Mouse (Mus musculus): Measurements from ENCODE around the gene Ralgps1.
A peak's percentile ranks its signal among the peaks of the same experiment; 100 is the strongest.
"Not testable (repeated sequence)": the region's sequence is repeated elsewhere in the genome, so short reads cannot be mapped to it uniquely, and the experiment has no call there.

Ralgps1 gene

GRCm38 (mm10) chr2:33232782-33233570 is 138.3 kb downstream of the Ralgps1 start:
- DNase-seq = no peak

- no peak for DNase-seq
These were observed 139.5 kb downstream of the Ralgps1 start for GRCm38 (mm10) chr2:33231788-33232187.

GRCm38 (mm10) chr2:33230701-33231100 is 140.6 kb downstream of the Ralgps1 start:
- DNase-seq = no peak

GRCm38 (mm10) chr2:33228551-33228950 is 142.7 kb downstream of the Ralgps1 start:
- DNase-seq = no peak

DNA sequence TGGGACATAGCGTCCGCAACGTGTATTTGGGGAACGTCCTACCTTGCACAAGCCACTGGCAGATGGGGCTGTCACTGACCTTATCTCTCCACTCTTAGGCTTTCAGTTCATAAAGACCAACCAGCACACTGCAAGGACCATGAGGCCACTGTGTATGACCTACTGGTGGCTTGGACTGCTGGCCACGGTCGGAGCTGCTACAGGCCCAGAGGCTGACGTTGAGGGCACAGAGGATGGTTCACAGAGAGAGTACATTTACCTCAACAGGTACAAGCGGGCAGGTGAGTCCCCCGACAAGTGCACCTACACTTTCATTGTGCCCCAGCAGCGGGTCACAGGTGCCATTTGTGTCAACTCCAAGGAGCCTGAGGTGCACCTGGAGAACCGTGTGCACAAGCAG is 143.2 kb downstream of the Ralgps1 start:
- no peak for DNase-seq

- no peak for DNase-seq
These were observed 145.4 kb downstream of the Ralgps1 start for GRCm38 (mm10) chr2:33225921-33226320.

DNA sequence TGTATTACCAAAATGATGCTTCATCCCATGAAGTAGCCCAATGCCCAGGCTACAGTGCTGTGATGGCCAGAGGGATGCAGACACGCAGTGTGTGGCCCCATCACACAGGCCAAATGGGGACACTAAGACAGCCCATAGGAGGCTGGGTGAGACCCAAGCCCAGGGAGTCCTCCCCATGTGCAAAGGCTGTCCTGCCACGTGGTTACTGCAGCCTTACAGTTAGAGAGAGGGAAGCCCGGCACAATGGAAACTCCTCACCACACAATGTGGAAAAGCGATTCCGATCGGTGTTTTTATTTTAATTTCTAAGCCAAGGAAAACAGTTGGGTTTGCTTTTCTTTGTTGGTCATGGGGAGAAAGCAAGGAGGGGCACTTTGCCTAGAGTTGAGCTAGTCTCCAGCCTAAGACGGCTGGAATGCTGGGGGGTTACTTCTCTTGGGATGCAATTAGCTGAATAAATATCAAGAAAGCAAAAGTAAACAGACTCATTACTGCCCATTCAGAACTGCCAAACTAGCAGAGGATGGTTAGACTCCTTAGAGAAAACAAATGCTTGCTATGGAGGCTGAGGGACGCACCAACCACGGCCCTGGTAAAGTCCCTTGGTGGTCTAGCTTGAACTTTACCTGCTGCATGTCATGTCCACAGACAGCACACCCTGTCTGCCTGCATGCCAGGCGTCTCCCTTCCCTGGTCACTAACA is 147.5 kb downstream of the Ralgps1 start:
- no peak for DNase-seq

DNA sequence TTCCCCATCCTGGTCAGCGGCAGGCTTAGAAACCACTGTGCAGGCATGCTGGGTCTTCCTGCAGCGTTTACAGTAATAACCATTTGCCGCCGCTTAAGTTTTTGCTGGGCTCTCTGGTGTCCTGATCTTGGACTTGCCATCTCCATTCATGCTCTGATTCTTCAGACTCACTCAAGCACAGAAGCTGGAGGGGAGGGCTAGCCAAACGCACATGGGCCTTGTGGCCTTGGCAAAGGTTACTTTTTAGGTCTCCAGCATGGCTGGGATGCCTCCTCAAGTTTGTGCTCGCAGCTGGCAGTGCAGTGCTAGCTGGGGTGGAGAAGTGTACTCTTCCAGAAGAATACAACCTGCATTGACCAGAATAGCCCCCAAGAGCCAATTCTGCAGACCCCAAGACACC is 148.8 kb downstream of the Ralgps1 start:
- DNase-seq = no peak

GRCm38 (mm10) chr2:33221339-33221900 is 149.9 kb downstream of the Ralgps1 start:
- DNase-seq = peak; percentile 68

DNA sequence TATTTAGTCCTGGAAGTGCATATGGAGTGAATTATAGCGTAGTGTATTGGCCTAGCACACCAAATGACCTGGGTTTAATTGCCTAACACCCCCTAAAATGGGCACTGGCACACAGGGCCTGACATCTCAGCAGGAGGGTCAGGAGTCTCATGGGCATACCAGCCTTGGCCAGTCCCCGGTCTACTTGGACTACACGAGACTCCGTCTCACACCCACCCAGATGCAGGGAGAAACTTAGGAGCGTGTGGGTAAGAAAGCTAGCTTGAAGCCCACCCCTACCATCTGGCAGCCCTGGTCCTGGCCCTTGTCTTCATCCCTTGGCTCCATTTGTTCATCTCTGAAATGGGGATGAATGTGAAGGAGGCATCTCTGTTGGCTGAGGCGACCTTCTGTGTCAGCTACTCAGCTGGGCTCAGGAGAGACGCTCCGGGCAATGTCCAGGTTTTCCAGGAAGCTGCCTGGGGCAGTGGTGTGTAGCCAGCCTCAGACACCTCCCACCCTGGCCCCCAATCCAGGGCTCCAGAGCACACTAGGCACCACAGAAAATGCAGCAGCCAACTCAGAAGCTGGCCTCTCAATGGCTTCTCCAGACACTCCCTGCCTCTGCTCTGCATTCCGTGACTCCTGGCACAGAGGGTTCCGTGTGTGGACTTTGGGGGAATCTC is 150.5 kb downstream of the Ralgps1 start:
- no peak for DNase-seq

- DNase-seq = no peak
These were observed 151.0 kb downstream of the Ralgps1 start for GRCm38 (mm10) chr2:33220246-33220645.

DNA sequence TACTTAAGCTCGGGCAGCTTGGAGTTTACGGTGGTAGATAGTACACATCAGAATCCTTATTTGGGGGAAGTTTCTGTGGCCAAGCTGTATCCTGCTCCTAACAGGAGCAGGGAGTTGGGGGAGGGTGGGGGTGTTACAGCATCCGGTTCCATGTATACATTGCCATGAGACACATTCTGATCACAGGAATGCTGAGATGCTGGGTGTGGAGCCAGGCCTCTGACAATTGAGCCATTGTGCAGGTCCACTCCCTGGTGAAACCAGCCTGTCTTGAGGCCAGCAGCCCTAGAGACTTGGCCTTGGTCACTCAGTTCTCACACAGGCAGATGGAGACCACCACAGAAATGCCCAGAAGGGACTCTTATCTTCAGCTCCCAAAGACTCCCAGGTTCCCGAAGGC is 151.6 kb downstream of the Ralgps1 start:
- no peak for DNase-seq

GRCm38 (mm10) chr2:33218903-33219625 is 152.2 kb downstream of the Ralgps1 start:
- no peak for DNase-seq

GRCm38 (mm10) chr2:33217425-33217794 is 153.9 kb downstream of the Ralgps1 start:
- no peak for DNase-seq

DNA sequence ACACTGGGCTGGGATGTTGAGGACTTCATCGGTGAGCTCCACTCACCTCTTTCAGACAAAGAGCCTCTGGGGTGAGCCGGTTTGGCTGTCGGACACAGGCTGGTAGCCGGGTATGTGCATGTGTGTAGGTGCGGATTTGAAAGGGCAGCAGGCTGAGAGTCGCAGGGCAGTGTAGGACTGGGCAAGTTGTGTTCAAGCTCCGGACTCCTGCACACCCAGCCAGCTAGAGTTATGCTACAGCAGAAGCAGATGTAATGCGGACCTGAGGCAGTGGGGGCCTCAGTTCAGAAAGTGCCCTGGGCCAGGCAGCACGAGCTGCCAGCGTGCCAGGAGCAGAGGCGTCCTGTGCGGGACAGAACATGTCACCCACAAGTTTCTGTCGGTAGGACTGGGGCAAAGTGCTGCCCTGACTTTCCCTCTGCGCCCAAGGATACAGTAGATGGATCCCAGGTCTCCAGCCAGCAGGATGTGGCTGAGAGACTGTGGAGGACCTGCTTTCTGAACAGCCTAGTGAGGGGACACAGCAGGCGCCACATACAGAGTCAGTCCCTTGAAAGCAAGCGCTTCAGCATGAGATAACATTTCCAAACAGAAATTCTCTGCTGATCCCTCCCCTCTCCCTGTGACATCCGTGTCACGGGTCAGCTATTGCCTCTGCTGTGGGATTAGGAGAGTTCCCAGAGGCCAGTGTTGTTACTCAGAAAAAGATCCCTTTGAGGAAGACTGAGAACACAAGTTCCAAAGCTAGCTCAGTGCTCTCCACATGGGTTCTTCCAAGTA is 154.5 kb downstream of the Ralgps1 start:
- no peak for DNase-seq

DNA sequence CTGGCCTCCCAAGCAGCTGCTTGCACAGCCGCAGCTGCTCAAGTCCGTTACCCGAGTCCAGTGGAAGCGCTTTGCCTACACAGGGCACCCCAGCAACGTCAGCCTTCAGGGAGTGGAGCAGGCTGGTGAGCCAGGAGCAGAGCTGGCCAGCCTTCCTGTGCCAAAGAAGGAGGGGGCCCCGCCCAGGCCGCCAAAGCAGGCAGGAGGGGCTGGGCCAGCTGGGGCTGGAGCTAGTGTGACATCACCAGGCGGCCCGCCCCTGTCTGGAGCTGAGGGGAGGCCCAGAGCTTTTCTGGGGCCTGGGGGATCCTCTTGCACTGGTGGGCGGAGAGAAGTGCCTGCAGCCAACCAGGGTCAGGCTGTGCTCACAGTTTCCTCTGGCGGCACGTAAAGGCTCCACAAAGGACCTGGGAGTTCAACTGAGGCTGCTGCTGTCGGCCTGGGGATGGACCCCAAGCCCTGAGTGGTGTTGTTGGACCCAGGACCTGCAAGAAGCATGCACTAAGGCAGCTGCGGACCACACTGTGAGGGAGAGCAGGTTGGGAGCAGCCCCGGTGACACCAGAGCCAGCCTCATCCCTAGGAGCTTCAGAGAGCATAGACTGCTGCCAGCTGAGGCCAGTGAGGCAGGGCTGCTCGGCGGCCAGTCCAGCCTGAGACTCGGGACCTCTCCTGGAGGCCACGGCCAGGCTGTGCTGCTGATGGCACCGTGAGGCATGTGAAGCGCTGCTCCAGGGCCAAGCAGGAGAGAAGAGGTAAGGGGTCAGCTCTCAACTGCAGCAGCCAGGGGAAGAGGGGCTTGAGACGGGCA is 155.4 kb downstream of the Ralgps1 start, which contains the start of gene Angptl2:
Gene Angptl2 (plus strand): TSS at position 370 of the 810 bp plus-strand sequence.
- DNase-seq = peak; percentile 86

GRCm38 (mm10) chr2:33215177-33215699 is 156.0 kb downstream of the Ralgps1 start:
- DNase-seq = no peak

GRCm38 (mm10) chr2:33211263-33211662 is 160.0 kb downstream of the Ralgps1 start:
- not testable (repeated sequence) for DNase-seq

GRCm38 (mm10) chr2:33210841-33211240 is 160.4 kb downstream of the Ralgps1 start:
- no peak for DNase-seq

DNA sequence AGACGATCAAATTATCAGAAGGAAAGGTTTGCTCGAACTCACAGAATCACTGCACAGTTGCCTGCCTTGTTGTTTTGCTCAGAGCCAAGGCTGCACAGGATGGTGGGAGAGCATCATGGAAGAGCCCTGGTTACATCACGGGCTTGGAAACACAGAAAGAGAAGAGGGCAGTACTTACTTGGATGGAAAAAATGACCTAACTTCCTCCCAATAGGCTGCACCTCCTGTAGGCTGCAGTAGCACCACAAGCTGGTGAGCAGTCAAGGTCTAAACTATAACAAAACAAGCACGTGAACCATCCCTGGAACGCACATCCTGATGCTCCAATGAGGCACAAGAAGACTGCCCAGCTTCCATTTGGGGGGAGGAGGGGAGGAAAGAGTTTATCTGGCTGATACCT is 163.2 kb downstream of the Ralgps1 start:
- DNase-seq = no peak

DNA sequence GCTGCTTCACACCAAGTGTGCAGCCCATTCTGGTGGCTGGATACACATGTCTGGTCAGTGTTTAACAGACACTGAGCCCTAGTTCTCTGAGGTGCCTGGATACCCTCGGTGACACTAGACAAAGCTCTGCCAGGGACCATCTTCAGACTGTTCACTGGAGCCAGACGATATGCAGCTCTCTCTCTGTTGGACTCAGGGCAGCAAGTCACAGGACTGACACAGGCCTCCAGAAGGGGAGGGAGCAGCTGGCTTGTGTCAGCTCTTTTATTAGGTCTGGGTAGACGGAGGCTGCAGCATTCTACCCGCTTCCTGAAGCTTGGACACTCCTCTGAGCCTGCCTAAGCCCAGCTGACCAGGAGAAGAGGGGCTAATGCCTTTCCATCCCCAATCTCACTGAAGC is 164.2 kb downstream of the Ralgps1 start:
- DNase-seq = no peak

Data from right cerebral cortex, adult 18-20 months (tissue).